Mouse (Mus musculus): Measurements from ENCODE around the gene Tm9sf3.
"Not testable (repeated sequence)": the region's sequence is repeated elsewhere in the genome, so short reads cannot be mapped to it uniquely, and the experiment has no call there.

Tm9sf3 gene

DNA sequence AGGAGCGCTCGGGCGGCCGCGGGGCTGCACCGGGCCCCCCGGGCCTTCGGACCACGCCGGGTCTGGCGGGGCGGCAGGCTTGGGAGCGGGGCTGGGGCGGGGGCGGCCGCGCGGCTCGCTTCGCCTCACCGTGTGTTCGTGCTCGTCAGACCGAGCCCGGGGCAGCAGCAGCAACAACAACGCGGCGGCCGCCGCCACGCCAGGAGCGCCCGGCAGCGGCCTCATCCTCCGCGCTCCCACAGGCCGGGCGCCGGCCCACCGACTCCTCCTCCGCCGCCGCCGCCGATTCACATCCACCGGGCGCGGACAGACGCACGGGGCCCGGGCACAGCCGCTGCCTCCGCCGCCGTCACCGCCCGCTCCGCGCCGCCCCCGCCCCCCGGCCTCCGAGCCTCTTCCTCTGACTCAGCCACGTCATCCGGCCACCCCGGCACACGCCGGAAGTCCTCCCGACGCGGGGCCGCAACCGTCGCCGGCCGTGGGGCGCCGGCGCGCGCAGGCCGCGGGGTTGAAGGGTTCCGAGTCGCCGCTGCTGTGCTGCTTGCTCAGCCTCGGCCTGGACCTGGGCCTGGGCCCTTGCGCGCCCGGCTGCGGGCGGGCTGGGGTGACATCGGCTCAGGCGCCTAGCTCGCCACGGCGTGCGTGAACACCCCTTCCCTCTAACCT, at the start of gene Tm9sf3:
Gene Tm9sf3, minus strand, starts transcription at position 368 of the 666 bp plus-strand sequence.
- peak; percentile 42 for DNase-seq (ENCODE audit: low read depth, low spot score)

- not testable (repeated sequence) for DNase-seq (ENCODE audit: low read depth, low spot score)
Observed at GRCm38 (mm10) chr19:41312587-41312986, 48.8 kb upstream of the Tm9sf3 start.

- DNase-seq (ENCODE audit: low read depth, low spot score), result no peak
Observed at GRCm38 (mm10) chr19:41312027-41312426, 48.2 kb upstream of the Tm9sf3 start.

DNA sequence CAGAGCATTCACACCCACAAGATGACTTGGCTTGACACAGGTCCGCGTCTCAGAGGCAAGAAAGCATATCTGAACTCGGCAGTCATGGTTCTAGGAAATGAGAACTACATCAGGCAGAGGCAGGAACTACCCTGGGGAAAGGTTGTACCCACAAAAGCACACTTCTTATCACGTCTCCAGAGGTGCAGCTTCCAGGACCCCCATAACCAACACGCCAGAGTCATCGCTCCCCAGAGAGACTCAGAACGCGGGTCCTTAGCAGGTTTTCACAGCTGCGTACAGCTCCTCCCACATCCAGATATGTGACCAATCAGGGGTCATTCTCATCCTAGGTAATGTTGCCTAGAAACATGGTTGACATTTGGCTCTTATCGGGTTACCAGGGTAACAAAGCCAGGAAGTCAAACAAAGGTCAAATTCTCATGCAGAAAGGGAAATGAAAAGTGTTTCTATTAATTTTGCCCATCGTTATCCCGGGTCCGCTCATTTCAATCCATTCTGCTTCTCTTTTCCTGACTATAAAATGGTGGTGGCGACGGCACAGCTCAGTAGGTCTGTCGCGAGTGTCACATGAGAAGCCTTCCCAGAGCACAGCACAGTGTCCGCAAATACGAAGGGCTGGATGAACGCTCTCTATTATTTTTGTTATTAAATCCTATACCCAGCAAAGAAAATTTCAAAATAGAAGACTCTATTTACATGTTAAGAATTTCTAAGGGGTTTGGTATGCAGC, 47.3 kb upstream of the Tm9sf3 start:
- no peak for DNase-seq (ENCODE audit: low read depth, low spot score)

GRCm38 (mm10) chr19:41303933-41304332, 40.1 kb upstream of the Tm9sf3 start:
- DNase-seq (ENCODE audit: low read depth, low spot score), result no peak

DNA sequence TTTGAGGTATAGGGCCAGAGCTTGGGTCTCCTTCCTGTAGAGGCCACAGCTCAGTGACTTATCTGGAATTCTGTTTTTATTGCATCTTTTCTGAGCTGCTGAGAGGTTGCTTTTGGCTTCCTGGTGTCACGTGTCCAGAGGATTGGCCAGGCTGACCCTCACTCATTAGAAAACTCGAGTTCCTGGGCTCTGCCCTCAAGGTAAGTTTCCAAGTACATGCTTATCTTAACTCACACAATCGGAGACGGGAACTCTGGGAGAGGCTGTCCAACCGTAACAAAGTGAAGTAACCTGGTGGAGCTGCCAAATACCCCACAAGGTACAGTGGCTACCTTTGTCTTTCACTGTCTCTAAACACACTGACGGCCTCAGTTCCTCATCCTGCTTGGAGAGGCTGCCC, 39.6 kb upstream of the Tm9sf3 start:
- DNase-seq (ENCODE audit: low read depth, low spot score), result no peak

DNA sequence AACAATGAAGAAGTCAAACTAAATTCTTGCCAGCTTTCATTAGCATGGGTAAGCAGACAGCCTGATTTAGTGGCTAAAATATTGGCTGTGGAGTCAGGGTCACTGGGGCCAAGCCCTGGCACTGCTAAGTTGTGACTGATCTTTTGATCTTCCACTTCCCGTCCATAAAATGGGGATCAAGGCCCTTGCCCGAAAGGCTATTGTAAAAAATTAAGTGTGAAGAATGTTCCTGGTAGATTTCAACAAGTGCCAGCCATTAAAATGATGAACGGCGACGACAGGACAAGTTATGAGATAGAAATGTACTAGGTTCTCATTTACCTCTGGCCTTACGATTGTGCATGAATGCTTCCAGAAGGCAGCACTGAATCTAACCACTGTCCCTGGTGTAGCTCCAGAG, 38.1 kb upstream of the Tm9sf3 start:
- no peak for DNase-seq (ENCODE audit: low read depth, low spot score)

- no peak for DNase-seq (ENCODE audit: low read depth, low spot score)
Observed at GRCm38 (mm10) chr19:41299446-41299845, 35.6 kb upstream of the Tm9sf3 start.

DNA sequence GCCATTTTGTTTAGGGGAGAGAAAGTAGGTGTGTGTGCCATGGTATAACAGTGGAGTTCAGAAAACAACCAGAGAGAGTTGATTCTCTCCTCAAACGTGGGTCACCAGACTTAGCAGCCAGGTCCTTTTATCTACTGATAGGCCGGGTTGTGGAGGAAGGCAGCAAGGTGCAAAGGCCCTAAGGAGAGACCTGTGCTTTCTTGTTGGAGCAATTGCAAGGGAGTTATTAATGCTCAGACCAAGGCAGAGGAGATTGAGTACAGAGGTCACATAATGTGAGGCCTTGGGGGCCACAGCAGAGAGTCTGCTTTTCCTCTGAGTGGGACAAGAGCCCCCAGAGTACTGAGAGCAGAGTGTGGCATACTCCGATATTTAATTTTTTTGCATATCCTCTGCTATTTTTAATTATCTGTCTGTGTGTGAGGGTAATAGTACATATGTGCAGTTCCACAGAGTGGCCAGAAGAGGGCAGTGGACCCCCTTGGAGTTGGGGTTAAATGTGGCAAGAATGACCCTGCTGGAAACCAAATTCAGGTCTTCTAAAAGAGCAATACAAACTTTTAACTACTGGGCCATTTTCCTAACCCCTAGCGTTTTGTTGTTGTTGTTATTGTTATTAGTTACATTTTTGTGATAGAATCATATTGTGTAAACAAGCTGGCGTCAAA, 27.3 kb upstream of the Tm9sf3 start:
- no peak for DNase-seq (ENCODE audit: low read depth, low spot score)

GRCm38 (mm10) chr19:41288568-41288967, 24.8 kb upstream of the Tm9sf3 start:
- DNase-seq (ENCODE audit: low read depth, low spot score), result no peak

- DNase-seq (ENCODE audit: low read depth, low spot score), result no peak
Observed at GRCm38 (mm10) chr19:41287224-41287623, 23.4 kb upstream of the Tm9sf3 start.

GRCm38 (mm10) chr19:41284515-41284914, 20.7 kb upstream of the Tm9sf3 start:
- no peak for DNase-seq (ENCODE audit: low read depth, low spot score)

- DNase-seq (ENCODE audit: low read depth, low spot score), result no peak
Observed at GRCm38 (mm10) chr19:41282718-41283117, 18.9 kb upstream of the Tm9sf3 start.

- no peak for DNase-seq (ENCODE audit: low read depth, low spot score)
Observed at GRCm38 (mm10) chr19:41282216-41282615, 18.4 kb upstream of the Tm9sf3 start.

- DNase-seq (ENCODE audit: low read depth, low spot score), result no peak
Observed at GRCm38 (mm10) chr19:41279724-41280244, 16.0 kb upstream of the Tm9sf3 start.

GRCm38 (mm10) chr19:41278606-41279005, 14.8 kb upstream of the Tm9sf3 start:
- no peak for DNase-seq (ENCODE audit: low read depth, low spot score)

DNA sequence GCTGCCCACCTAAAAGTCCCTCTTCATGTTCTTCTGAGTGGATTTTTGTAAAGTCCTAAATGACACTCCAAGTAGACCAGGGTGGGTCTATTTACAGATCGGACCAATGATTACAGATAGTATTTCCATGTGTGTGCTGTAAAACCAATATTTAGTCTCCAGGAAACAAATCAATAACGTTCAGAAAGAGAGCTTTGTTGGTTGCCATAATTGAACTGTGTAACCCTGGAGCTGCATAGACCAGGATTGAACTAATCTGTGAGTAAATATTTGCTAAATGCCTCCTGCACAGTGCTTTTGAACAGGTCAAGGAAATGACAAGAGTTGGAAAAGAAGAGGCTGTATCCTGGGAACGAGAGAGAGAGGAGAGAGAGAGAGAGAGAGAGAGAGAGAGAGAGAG, 11.8 kb upstream of the Tm9sf3 start:
- DNase-seq (ENCODE audit: low read depth, low spot score), result no peak

DNA sequence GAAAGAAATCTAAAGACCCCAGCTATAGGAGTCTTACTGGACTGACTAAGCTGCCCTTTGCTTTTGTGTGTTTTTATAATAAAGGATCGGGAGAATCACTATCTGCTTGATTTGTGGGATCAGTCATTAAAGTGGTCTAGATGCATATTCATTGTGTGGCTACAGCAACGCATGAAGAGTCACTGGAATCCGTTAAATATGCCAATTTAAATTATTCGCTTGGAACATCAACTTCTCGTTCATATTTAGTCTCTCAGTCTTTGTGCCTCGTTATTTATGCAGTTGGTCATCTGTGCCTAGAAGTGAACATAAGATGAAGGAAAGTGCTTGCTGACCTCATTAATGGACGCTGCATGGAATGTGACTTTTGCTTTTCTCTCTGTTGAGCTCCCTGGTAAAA, 7.1 kb upstream of the Tm9sf3 start:
- DNase-seq (ENCODE audit: low read depth, low spot score), result no peak

- no peak for DNase-seq (ENCODE audit: low read depth, low spot score)
Observed at GRCm38 (mm10) chr19:41270151-41270727, 6.4 kb upstream of the Tm9sf3 start.

DNA sequence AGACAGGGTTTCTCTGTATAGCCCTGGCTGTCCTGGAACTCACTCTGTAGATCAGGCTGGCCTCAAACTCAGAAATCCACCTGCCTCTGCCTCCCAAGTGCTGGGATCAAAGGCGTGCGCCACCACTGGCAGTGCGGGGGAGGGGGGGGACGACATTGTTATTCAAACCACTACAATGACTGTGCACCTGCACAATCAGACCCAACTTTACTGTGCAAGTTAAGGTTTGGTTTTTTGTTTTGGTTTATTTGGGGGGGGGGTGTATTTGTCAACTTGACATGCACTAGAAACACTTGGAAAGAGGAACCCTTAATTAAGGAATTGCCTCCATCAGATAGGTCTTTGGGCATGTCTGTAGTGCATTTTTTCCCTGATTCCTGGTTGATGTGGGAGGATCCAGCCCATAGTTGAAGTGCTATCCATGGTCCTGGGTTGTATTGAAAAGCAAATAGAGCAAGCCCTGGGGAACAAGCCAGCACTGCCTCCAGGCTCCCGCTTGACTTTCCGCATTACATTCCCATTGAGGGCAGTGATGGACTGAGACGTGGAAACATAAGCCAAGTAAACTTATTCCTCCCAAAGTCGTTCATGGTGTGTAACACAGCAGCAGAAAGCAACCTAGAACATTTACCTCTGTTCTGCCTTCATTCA, 2.6 kb upstream of the Tm9sf3 start:
- peak; percentile 36 for DNase-seq (ENCODE audit: low read depth, low spot score)

DNA sequence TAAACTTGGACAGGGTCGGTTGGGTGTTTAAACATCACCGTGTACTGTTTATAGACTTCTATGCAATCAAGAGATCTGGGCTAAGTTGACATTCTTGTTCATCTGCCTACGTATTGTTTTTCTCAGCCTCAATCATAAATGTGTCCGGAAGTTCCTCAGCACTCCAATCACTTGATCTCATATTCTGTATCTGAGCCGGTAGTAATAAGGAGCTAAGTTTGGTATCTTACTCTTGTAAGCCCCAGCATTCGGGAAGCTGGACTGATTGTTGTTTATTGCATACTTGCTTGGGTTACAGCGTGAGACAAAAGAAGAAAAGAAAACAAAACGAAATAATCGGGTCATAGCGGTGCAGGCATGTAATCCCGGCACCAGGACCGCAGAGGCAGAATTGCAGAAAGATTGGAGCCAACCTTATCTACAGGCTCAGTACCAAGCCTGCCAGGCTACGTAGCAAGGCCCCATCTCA, 568 bp upstream of the Tm9sf3 start:
- no peak for DNase-seq (ENCODE audit: low read depth, low spot score)
